Mouse (Mus musculus): ENCODE measurements around the gene Tnfaip1. TPM values are rescaled to one million over a fixed set of nuclear protein-coding genes. Genes with fewer than 3 reads are reported as not detected.

The Tnfaip1 gene
- polyA plus RNA-seq, 1 experiment, result 33.3 TPM

GRCm38 (mm10) chr11:78555623-78556022 is 19.5 kb upstream of the Tnfaip1 start:
- WGBS, result 77% methylated on average over 3 of the region's 3 CpGs
- no peak overlapping the region for H3K4me3 ChIP-seq (ENCODE audit: insufficient read depth, low read depth, low read length)
- no peaks in the 10 kb centered on the region for H3K27me3 ChIP-seq (replicated peaks; ENCODE audit: control insufficient read depth, insufficient read depth, low read length)
- TF ChIP-seq POLR2A (IDR thresholded peaks at IDR 0.05; ENCODE audit: low read depth, low read length) (no peak), CTCF (conservative IDR thresholded peaks at IDR 0.05; ENCODE audit: insufficient read depth, insufficient read length, low read depth, low read length) (no peak)
- H3K27ac ChIP-seq (ENCODE audit: insufficient read depth, low read depth, low read length), result no peak overlapping the region
- no peaks in the 10 kb centered on the region for H3K36me3 ChIP-seq (ENCODE audit: control insufficient read depth, insufficient read depth, low read length)
- H3K4me1 ChIP-seq (ENCODE audit: control insufficient read depth, insufficient read depth, low read length), result peaks cover 8% of the 10 kb centered on the region; the same call in 1 of the 2 replicates
- DNase-seq, result no peak

- Histone ChIP-seq H3K27ac (ENCODE audit: insufficient read depth, low read depth, low read length) (no peak overlapping the region), H3K27me3 (replicated peaks; ENCODE audit: control insufficient read depth, insufficient read depth, low read length) (no peaks in the 10 kb centered on the region), H3K4me1 (ENCODE audit: control insufficient read depth, insufficient read depth, low read length) (peaks cover 11% of the 10 kb centered on the region; the same call in 1 of the 2 replicates), H3K4me3 (ENCODE audit: insufficient read depth, low read depth, low read length) (peak overlapping the region; percentile 45), H3K36me3 (ENCODE audit: control insufficient read depth, insufficient read depth, low read length) (no peaks in the 10 kb centered on the region)
- no peak for TF ChIP-seq POLR2A (IDR thresholded peaks at IDR 0.05; ENCODE audit: low read depth, low read length)
- no peak for TF ChIP-seq CTCF (conservative IDR thresholded peaks at IDR 0.05; ENCODE audit: insufficient read depth, insufficient read length, low read depth, low read length)
- WGBS, result 33% methylated on average over 6 of the region's 6 CpGs
- no peak for DNase-seq
Observed at GRCm38 (mm10) chr11:78551059-78551398, 14.9 kb upstream of the Tnfaip1 start.

GRCm38 (mm10) chr11:78550168-78551058 is 14.3 kb upstream of the Tnfaip1 start, which contains the start of gene Tmem97:
Gene Tmem97, minus strand, starts transcription at chr11:78550777.
- under 1% methylated on average over 60 of the region's 60 CpGs for WGBS
- Histone ChIP-seq H3K4me1 (ENCODE audit: control insufficient read depth, insufficient read depth, low read length) (peaks cover 11% of the 10 kb centered on the region; the same call in 1 of the 2 replicates), H3K27me3 (replicated peaks; ENCODE audit: control insufficient read depth, insufficient read depth, low read length) (no peaks in the 10 kb centered on the region), H3K36me3 (ENCODE audit: control insufficient read depth, insufficient read depth, low read length) (no peaks in the 10 kb centered on the region), H3K27ac (ENCODE audit: insufficient read depth, low read depth, low read length) (no peak within 1 kb of the TSS), H3K4me3 (ENCODE audit: insufficient read depth, low read depth, low read length) (peak within 1 kb of the TSS; percentile 86)
- DNase-seq, result peak; percentile 98
- no peak for TF ChIP-seq CTCF (conservative IDR thresholded peaks at IDR 0.05; ENCODE audit: insufficient read depth, insufficient read length, low read depth, low read length)
- TF ChIP-seq POLR2A (IDR thresholded peaks at IDR 0.05; ENCODE audit: low read depth, low read length), result peak; percentile 48

- Histone ChIP-seq H3K27me3 (replicated peaks; ENCODE audit: control insufficient read depth, insufficient read depth, low read length) (no peaks in the 10 kb centered on the region), H3K36me3 (ENCODE audit: control insufficient read depth, insufficient read depth, low read length) (no peaks in the 10 kb centered on the region), H3K4me3 (ENCODE audit: insufficient read depth, low read depth, low read length) (peak overlapping the region; percentile 86; the same call in 1 of the 2 replicates), H3K4me1 (ENCODE audit: control insufficient read depth, insufficient read depth, low read length) (peaks cover 11% of the 10 kb centered on the region; the same call in 1 of the 2 replicates), H3K27ac (ENCODE audit: insufficient read depth, low read depth, low read length) (no peak overlapping the region)
- peak; percentile 51 for DNase-seq
- WGBS, result 33% methylated on average over 5 of the region's 5 CpGs
- TF ChIP-seq CTCF (conservative IDR thresholded peaks at IDR 0.05; ENCODE audit: insufficient read depth, insufficient read length, low read depth, low read length) (no peak), POLR2A (IDR thresholded peaks at IDR 0.05; ENCODE audit: low read depth, low read length) (no peak)
Observed at GRCm38 (mm10) chr11:78549491-78549987, 13.4 kb upstream of the Tnfaip1 start.

- Histone ChIP-seq H3K36me3 (ENCODE audit: control insufficient read depth, insufficient read depth, low read length) (peaks cover 1% of the 10 kb centered on the region; the same call in 1 of the 2 replicates), H3K4me1 (ENCODE audit: control insufficient read depth, insufficient read depth, low read length) (peaks cover 11% of the 10 kb centered on the region; the same call in 1 of the 2 replicates), H3K27ac (ENCODE audit: insufficient read depth, low read depth, low read length) (no peak overlapping the region), H3K27me3 (replicated peaks; ENCODE audit: control insufficient read depth, insufficient read depth, low read length) (no peaks in the 10 kb centered on the region), H3K4me3 (ENCODE audit: insufficient read depth, low read depth, low read length) (no peak overlapping the region)
- 88% methylated on average over 2 of the region's 2 CpGs for WGBS
- DNase-seq, result no peak
- TF ChIP-seq POLR2A (IDR thresholded peaks at IDR 0.05; ENCODE audit: low read depth, low read length), result no peak
- no peak for TF ChIP-seq CTCF (conservative IDR thresholded peaks at IDR 0.05; ENCODE audit: insufficient read depth, insufficient read length, low read depth, low read length)
Observed at GRCm38 (mm10) chr11:78547718-78548460, 11.8 kb upstream of the Tnfaip1 start.

- DNase-seq, result no peak
- Histone ChIP-seq H3K4me3 (ENCODE audit: insufficient read depth, low read depth, low read length) (no peak overlapping the region), H3K27ac (ENCODE audit: insufficient read depth, low read depth, low read length) (no peak overlapping the region), H3K36me3 (ENCODE audit: control insufficient read depth, insufficient read depth, low read length) (peaks cover 5% of the 10 kb centered on the region; the same call in 1 of the 2 replicates), H3K27me3 (replicated peaks; ENCODE audit: control insufficient read depth, insufficient read depth, low read length) (no peaks in the 10 kb centered on the region), H3K4me1 (ENCODE audit: control insufficient read depth, insufficient read depth, low read length) (peaks cover 6% of the 10 kb centered on the region; the same call in 1 of the 2 replicates)
- WGBS, result 62% methylated on average over 8 of the region's 8 CpGs
- no peak for TF ChIP-seq CTCF (conservative IDR thresholded peaks at IDR 0.05; ENCODE audit: insufficient read depth, insufficient read length, low read depth, low read length)
- no peak for TF ChIP-seq POLR2A (IDR thresholded peaks at IDR 0.05; ENCODE audit: low read depth, low read length)
Observed at GRCm38 (mm10) chr11:78545181-78545580, 9.0 kb upstream of the Tnfaip1 start.
